Mouse (Mus musculus) liver, postnatal 0 days (tissue): ENCODE results near the gene Sdf2l1. TPM values are rescaled to one million over a fixed set of nuclear protein-coding genes. Genes with fewer than 3 reads are reported as not detected.

ENCODE experiments used
- ATAC-seq: fragments of 200-750 bp; cut with Nextera tagmentation; 2 replicates; pipeline ENCODE4 v1.8.0; 2017; ENCODE audit warnings: mild to moderate bottlenecking, moderate library complexity
- DNase-seq: peaks from one replicate; pipeline ENCODE4 v3.0.0-alpha.2; 2016
- H3K27ac ChIP-seq: fragments of 300-500 bp; sonication (generic); 2 replicates; pipeline ENCODE4 v1.5.1; 2014; ENCODE audit warnings: antibody characterized with exemption, moderate library complexity, mild to moderate bottlenecking, low read depth
- H3K27me3 ChIP-seq: fragments of 300-500 bp; sonication (generic); 2 replicates; pipeline ENCODE4 v1.6.1; 2014; ENCODE audit warnings: low read length, control low read depth, mixed read lengths; ENCODE audit not compliant: insufficient read depth
- H3K36me3 ChIP-seq: fragments of 300-500 bp; sonication (generic); replicated peaks from 2 replicates; pipeline ENCODE4 v1.6.1; 2014; ENCODE audit warnings: mild to moderate bottlenecking, control low read depth, low read length, moderate library complexity, mixed read lengths; ENCODE audit not compliant: insufficient read depth
- H3K4me1 ChIP-seq: fragments of 300-500 bp; sonication (generic); 2 replicates; pipeline ENCODE4 v1.6.1; 2014; ENCODE audit warnings: antibody characterized with exemption, mild to moderate bottlenecking, control low read depth; ENCODE audit not compliant: insufficient read depth
- H3K4me2 ChIP-seq: fragments of 300-500 bp; sonication (generic); 2 replicates; pipeline ENCODE4 v1.6.1; 2014; ENCODE audit warnings: low read depth, mild to moderate bottlenecking, low read length, moderate library complexity, mixed read lengths
- H3K4me3 ChIP-seq: fragments of 300-500 bp; sonication (generic); 2 replicates; pipeline ENCODE4 v1.5.1; 2014; ENCODE audit warnings: low read depth, low read length
- H3K9ac ChIP-seq: fragments of 300-500 bp; sonication (generic); replicated peaks from 2 replicates; pipeline ENCODE4 v1.6.1; 2014; ENCODE audit warnings: mild to moderate bottlenecking, moderate library complexity
- H3K9me3 ChIP-seq: fragments of 300-500 bp; sonication (generic); 2 replicates; pipeline ENCODE4 v1.6.1; 2016; ENCODE audit warnings: mild to moderate bottlenecking, control low read depth, low read length, mixed read lengths
- CTCF ChIP-seq: sonication (generic); IDR thresholded peaks from 2 replicates; pipeline ENCODE4 v1.5.1; 2016; ENCODE audit warnings: antibody characterized with exemption, low read depth
- EP300 ChIP-seq: IDR thresholded peaks from 2 replicates; pipeline ENCODE4 v1.6.1; 2016; ENCODE audit warnings: antibody characterized with exemption, low read depth, mild to moderate bottlenecking
- WGBS: fragments of 180-500 bp; shearing (Covaris S2); extraction: QIAGEN DNeasy Blood & Tissue Kit; methylation state at CpG from one replicate; pipeline ENCODE4 v1.1.7; 2014; ENCODE audit not compliant: insufficient replicate concordance; 5-methylcytosine and 5-hydroxymethylcytosine counted together
- microRNA counts: library from miRNA; unstranded; fragments of <30 nt; microRNA quantifications from one replicate; lab custom pipeline; 2015
- microRNA-seq: library from miRNA; unstranded; fragments of <30 nt; microRNA quantifications from one replicate; pipeline ENCODE4, GENCODE M21; 2016
- polyA plus RNA-seq: library from polyadenylated mRNA; unstranded; fragments of >200 nt; fragmentation: Nextera tagmentation; extraction: Ambion mirVana; gene quantifications from 2 replicates; pipeline ENCODE4 v1.2.1, GENCODE M21; 2015

Gene Sdf2l1
- polyA plus RNA-seq, 1 experiment from 2014 or later, result 25.8 TPM

- no peak overlapping the region for H3K4me2 ChIP-seq
- peak overlapping the region; percentile 16; the same call in 1 of the 2 replicates for H3K27ac ChIP-seq
- H3K36me3 ChIP-seq, result peaks cover 64% of the 10 kb centered on the region
- no peaks in the 10 kb centered on the region for H3K27me3 ChIP-seq
- WGBS, result 70% methylated on average over 4 of the region's 4 CpGs
- H3K4me3 ChIP-seq, result no peak overlapping the region
- H3K9me3 ChIP-seq, result no peaks in the 10 kb centered on the region
- ATAC-seq (no peak), DNase-seq (no peak)
- TF ChIP-seq CTCF (no peak), EP300 (no peak)
- H3K4me1 ChIP-seq, result no peaks in the 10 kb centered on the region
- H3K9ac ChIP-seq, result no peak overlapping the region
Observed at GRCm38 (mm10) chr16:17085636-17086035, 46.5 kb downstream of the Sdf2l1 start.

DNA sequence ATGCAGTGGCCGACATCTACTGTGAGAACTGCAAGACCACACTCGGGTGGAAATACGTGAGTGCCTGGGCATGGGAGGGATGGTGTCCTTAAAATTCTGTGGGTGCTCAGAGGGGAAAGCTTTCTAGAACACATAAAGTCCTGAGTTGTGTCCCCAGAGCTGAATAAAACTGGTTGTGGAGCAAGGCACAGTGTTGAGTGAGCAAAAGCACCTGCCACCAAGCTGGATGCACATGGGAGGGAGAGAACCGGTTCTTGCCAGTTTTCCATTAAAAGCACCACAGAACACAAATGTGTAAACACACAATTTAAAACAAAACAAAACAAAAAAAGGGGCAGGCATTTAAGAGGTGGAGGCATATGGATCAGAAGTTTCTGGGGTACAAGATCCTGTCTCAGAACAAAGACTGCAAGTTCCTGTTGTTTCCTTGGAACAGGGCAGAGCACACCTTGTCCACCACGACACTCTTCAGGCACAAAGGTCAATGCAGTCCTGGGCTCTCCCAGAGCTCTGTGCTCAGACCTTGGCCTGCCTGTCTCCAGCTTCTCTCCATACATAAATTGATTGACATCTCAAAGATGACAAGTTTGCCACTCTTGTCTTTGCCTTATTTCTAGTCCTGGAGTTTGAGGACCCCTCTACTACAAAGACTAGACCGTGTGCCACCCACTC, 49.9 kb downstream of the Sdf2l1 start:
- Histone ChIP-seq H3K4me3 (no peak overlapping the region), H3K27me3 (no peaks in the 10 kb centered on the region), H3K27ac (no peak overlapping the region), H3K36me3 (peaks cover 31% of the 10 kb centered on the region), H3K9ac (no peak overlapping the region), H3K4me2 (no peak overlapping the region), H3K4me1 (no peaks in the 10 kb centered on the region), H3K9me3 (no peaks in the 10 kb centered on the region)
- ATAC-seq (no peak), DNase-seq (no peak)
- WGBS, result 81% methylated on average over 6 of the region's 6 CpGs
- TF ChIP-seq EP300 (no peak), CTCF (no peak)

MicroRNAs encoded within 50 kb of the gene (microRNA counts, 519-probe panel; counts per million panel counts)
- 5,295 counts per million, percentile 61 among the panel's probes with 10 or more counts for microRNA mmu-miR-130b (lab: Ali Mortazavi, UCI)
- microRNA mmu-miR-301b (lab: Ali Mortazavi, UCI), result not detected

Small RNA genes lying within 50 kb of the gene (microRNA-seq; reads per million reads assigned to microRNA genes)
- 2,394 reads per million, percentile 81 among the genes with 10 or more reads in this experiment for gene Mir130b
- gene Mir301b, result 34.0 reads per million, percentile 32 among the genes with 10 or more reads in this experiment

Other genes starting within 250 kb of the Sdf2l1 start
- gene Ppm1f, start 235.9 kb downstream of the Sdf2l1 start, polyA plus RNA-seq, result 3.3 and 4.5 TPM in 2 replicates
- gene Mapk1, start 149.0 kb downstream of the Sdf2l1 start, polyA plus RNA-seq, result 56.3 and 56.8 TPM in 2 replicates
- 0.92 and 1.2 TPM in 2 replicates for gene Ypel1, start 62.7 kb downstream of the Sdf2l1 start, polyA plus RNA-seq
- gene Ppil2, start 21.1 kb downstream of the Sdf2l1 start, polyA plus RNA-seq, result 32.6 and 34.1 TPM in 2 replicates
- gene 2610318N02Rik, start 7.2 kb downstream of the Sdf2l1 start, polyA plus RNA-seq, result 4.6 and 5.2 TPM in 2 replicates
- gene Ydjc, start 12.2 kb upstream of the Sdf2l1 start, polyA plus RNA-seq, result 2.3 and 3.4 TPM in 2 replicates
- gene Ccdc116, start 14.8 kb upstream of the Sdf2l1 start, polyA plus RNA-seq, result 0.12 and 0.13 TPM in 2 replicates
- 147 and 149 TPM in 2 replicates for gene Ube2l3, start 70.3 kb upstream of the Sdf2l1 start, polyA plus RNA-seq
- gene Rimbp3, start 76.2 kb upstream of the Sdf2l1 start, polyA plus RNA-seq, result 0.02 TPM in 1 of 2 replicates, not detected in the other
- gene Hic2, start 101.2 kb upstream of the Sdf2l1 start, polyA plus RNA-seq, result 1.4 and 1.6 TPM in 2 replicates
- gene Tmem191c, start 143.7 kb upstream of the Sdf2l1 start, polyA plus RNA-seq, result 1.6 and 2.7 TPM in 2 replicates
- gene Serpind1, start 199.0 kb upstream of the Sdf2l1 start, polyA plus RNA-seq, result 306 and 316 TPM in 2 replicates